Mouse (Mus musculus): ENCODE data around the gene Dcxr. TPM values are rescaled to one million over a fixed set of nuclear protein-coding genes. Genes with fewer than 3 reads are reported as not detected.

Dcxr gene
- polyA plus RNA-seq, 1 experiment from 2014 or later, result 9.0 TPM

DNA sequence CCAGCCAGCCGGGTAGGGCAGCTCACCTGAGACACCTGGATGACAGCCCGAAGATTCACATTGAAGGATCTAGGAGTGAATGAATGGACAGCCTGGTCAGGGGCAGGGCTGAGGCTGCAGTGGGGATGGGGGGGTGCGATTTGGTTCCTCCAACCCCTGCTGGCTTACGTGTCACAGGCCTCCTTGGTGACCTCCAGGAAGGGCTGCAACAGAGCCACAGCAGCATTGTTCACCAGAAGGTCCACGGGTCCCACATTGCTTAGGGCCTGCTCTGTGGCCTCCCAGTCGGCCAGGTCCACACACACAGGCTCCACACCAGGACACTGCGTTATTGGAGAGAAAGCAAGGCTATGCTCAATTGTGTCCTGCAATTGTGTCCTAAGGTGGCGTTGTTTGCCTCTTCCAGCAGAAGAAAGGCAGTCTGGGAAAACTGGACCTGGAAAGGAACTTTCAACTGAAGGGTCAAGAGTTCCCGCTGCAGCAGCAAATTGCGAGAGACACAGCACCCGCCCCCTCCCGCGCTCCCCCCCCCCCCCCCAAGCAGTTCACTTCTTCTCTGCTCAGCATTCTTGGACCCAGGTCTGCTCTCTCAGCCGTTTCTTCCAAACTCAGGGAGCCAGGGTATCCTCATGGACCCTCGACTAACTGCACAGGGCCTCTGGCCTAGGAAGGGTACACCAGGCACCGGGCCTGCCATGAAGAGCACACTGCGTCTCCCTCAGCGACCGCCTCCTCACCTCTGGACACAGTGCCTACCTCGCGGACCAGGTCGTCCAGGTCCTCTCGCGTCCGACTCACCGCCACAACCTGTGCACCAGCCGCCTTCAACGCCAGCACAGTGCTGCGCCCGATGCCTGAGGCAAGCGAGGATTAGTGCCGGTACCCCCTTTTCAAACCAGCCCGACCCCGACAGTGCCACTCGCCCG is 575 bp downstream of the Dcxr start:
- Histone ChIP-seq H3K9me3 (no peaks in the 10 kb centered on the region), H3K36me3 (no peaks in the 10 kb centered on the region), H3K27me3 (no peaks in the 10 kb centered on the region), H3K9ac (replicated peaks) (peak overlapping the region; percentile 59), H3K4me2 (replicated peaks) (peak overlapping the region; percentile 76), H3K4me3 (peak overlapping the region; percentile 56), H3K4me1 (peaks cover 19% of the 10 kb centered on the region), H3K27ac (replicated peaks) (no peak overlapping the region)
- peak; percentile 42 for ATAC-seq (replicated peaks)
- WGBS, result 21% methylated on average over 36 of the region's 36 CpGs

DNA sequence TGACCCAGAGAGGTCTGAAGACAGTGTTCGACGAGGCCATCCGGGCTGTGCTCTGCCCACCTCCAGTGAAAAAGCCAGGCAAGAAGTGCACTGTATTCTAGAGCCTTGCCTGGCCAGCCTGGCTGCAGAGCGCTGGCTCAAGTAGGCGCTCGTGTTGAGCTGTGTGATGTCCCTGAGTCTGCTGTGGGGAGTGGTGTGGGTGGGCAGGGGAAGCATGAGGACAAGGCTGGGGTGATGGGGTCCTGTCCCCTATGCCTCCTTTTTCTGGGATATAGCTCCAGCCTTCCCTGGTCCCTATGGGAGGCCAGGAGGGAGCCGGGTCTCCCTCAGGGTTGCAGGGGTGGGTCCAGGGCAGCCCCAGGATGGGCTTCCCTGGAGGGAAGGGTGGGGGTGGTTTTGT is 3.6 kb downstream of the Dcxr start:
- no peak overlapping the region for H3K9ac ChIP-seq (replicated peaks)
- peaks cover 9% of the 10 kb centered on the region; the same call in 1 of the 2 replicates for H3K36me3 ChIP-seq
- peaks cover 28% of the 10 kb centered on the region for H3K4me1 ChIP-seq
- H3K4me3 ChIP-seq, result no peak overlapping the region
- no peak overlapping the region for H3K4me2 ChIP-seq (replicated peaks)
- no peak for ATAC-seq (replicated peaks)
- no peaks in the 10 kb centered on the region for H3K27me3 ChIP-seq
- WGBS, result 82% methylated on average over 7 of the region's 7 CpGs
- no peaks in the 10 kb centered on the region for H3K9me3 ChIP-seq
- no peak overlapping the region for H3K27ac ChIP-seq (replicated peaks)

DNA sequence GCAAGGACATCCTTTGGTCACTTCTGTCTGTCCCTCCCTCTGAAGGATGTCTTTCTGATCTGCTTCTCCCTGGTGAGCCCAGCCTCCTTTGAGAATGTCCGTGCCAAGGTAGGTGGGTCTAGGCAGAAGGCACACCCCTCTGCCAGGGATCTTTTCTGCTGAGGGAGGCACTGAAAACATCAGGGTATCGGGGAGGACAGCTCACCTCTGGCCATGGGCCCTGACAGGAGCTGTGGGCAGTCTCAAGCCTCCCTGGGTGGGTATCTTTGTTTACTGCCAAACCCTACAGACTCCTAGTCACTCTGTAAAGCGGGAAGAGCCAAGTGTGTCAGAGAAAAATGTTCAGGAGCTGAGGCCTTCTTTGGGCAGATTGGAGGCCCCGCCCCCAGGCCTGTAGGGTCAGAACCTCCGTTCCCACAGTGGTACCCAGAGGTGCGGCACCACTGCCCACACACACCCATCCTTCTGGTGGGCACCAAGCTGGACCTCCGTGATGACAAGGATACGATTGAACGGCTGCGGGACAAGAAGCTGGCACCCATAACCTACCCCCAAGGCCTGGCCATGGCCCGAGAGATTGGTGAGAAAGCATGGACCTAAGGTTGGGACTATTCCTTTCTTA is 4.2 kb downstream of the Dcxr start:
- Histone ChIP-seq H3K9me3 (no peaks in the 10 kb centered on the region), H3K27me3 (no peaks in the 10 kb centered on the region), H3K4me1 (peaks cover 28% of the 10 kb centered on the region), H3K4me3 (peak overlapping the region; percentile 52; the same call in 1 of the 2 replicates), H3K4me2 (replicated peaks) (peak overlapping the region; percentile 96; the same call in 1 of the 2 replicates), H3K36me3 (peaks cover 15% of the 10 kb centered on the region), H3K9ac (replicated peaks) (no peak overlapping the region), H3K27ac (replicated peaks) (no peak overlapping the region)
- WGBS, result 86% methylated on average over 11 of the region's 11 CpGs
- no peak for ATAC-seq (replicated peaks)

DNA sequence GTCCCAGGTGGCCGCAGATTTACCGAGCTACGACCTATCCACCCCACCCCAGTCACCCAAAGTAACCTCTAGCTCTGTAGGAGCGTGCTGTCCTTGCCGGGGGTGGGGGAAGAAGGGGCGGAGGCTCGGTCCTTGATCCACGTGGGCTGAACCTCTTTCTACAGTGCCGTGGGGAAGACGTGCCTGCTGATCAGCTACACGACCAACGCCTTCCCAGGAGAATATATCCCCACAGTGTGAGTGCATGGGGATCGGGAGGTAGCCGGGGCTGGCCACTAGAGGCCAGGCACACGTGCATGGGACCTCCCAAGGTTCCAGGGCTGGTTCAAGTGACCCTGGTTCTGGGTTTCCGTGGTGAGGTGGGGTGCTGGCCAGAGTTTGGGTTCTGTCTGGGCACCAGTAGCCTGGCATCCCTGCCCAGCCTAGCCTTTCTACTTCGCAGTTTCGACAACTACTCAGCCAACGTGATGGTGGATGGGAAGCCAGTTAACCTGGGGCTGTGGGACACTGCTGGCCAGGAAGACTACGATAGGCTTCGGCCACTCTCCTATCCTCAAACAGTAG is 4.9 kb downstream of the Dcxr start:
- H3K36me3 ChIP-seq, result peaks cover 19% of the 10 kb centered on the region
- no peak overlapping the region for H3K27ac ChIP-seq (replicated peaks)
- H3K4me3 ChIP-seq, result peak overlapping the region; percentile 52
- peak overlapping the region; percentile 71 for H3K9ac ChIP-seq (replicated peaks)
- WGBS, result 20% methylated on average over 21 of the region's 21 CpGs
- peak overlapping the region; percentile 96 for H3K4me2 ChIP-seq (replicated peaks)
- peaks cover 28% of the 10 kb centered on the region for H3K4me1 ChIP-seq
- ATAC-seq (replicated peaks), result peak; percentile 4; the same call in 1 of the 2 replicates
- no peaks in the 10 kb centered on the region for H3K9me3 ChIP-seq
- H3K27me3 ChIP-seq, result no peaks in the 10 kb centered on the region

DNA sequence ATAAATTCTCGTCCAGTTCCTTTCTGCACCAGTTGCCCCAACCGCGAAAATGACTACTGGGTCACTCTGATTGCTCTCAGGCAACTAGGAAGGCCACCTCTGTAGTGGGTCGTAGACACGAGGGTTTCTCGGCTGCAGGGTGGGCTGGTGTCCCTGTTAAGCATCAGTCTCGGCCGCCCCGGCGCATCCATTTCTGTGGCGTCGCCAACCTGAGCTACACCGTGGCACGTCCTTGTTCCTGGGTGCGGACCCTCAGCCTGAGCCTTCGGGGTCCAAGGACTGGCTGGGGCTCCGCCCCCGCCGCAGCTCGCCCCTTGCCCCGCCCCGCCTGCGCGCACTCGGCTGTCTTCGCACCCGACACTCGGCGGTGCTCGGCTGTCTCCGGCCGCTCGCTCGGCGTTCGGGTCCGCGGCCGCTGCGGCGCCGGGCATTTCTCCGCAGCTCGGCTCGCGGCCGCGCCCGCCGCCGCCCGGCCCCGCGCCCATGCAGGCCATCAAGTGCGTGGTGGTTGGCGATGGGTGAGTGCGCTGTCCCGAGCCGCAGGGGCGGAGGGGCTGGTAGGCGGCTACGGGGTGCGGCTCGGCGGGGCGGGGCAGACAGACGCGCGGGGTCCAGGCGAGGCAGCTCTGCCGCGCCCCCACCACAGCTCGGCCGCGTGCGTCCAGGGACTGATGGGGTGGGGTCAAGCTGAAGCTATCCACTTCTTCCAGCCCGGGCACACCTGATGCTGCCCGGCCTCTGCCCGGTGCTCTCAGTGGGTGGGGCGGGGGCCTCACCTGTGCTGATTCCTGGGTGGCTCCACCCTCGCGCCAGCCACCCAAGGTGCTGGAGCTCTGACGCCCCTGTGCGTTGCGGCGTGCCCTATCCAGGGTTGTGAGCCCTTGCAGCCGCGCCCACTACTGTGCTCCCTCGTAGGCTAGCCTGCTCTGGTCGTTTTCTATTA is 5.7 kb downstream of the Dcxr start, which contains the start of gene Rac3:
Rac3 (plus strand) TSS at position 347 of the 943 bp plus-strand sequence.
- H3K36me3 ChIP-seq, result peaks cover 24% of the 10 kb centered on the region

DNA sequence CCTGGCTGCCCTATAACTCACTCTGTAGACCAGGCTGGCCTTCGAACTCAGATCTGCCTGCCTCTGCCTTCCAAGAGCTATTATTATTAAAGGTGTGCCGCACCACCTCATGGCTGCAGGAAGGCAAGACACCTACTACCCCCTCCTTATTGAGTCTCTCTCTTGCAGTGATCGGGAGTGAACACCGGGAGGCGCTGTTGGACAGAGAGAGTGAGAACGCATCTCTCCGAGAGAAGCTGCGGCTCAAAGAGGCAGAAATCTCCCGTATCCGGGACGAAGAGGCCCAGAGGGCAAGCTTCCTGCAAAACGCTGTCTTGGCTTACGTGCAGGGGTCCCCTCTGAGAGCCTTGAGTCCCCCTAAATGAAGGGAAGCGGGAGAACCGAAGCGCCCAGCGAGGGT is 6.6 kb downstream of the Dcxr start:
- peaks cover 25% of the 10 kb centered on the region for H3K4me1 ChIP-seq
- no peaks in the 10 kb centered on the region for H3K27me3 ChIP-seq
- peaks cover 24% of the 10 kb centered on the region for H3K36me3 ChIP-seq
- peak overlapping the region; percentile 71 for H3K9ac ChIP-seq (replicated peaks)
- peak overlapping the region; percentile 52 for H3K4me3 ChIP-seq
- peak; percentile 20; the same call in 1 of the 2 replicates for ATAC-seq (replicated peaks)
- H3K4me2 ChIP-seq (replicated peaks), result peak overlapping the region; percentile 96
- H3K27ac ChIP-seq (replicated peaks), result peak overlapping the region; percentile 8; the same call in 1 of the 2 replicates
- H3K9me3 ChIP-seq, result no peaks in the 10 kb centered on the region
- 10% methylated on average over 17 of the region's 17 CpGs for WGBS

More for the DNA sequence above, 5.7 kb downstream of the Dcxr start, which contains the start of gene Rac3:
- H3K4me3 ChIP-seq, result peak within 1 kb of the TSS; percentile 52
- H3K4me2 ChIP-seq (replicated peaks), result peak within 1 kb of the TSS; percentile 96
- no peaks in the 10 kb centered on the region for H3K9me3 ChIP-seq
- peak; percentile 88 for ATAC-seq (replicated peaks)
- WGBS, result under 1% methylated on average over 89 of the region's 90 CpGs
- no peaks in the 10 kb centered on the region for H3K27me3 ChIP-seq
- H3K27ac ChIP-seq (replicated peaks), result peak within 1 kb of the TSS; percentile 8; the same call in 1 of the 2 replicates
- H3K4me1 ChIP-seq, result peaks cover 21% of the 10 kb centered on the region
- peak within 1 kb of the TSS; percentile 71 for H3K9ac ChIP-seq (replicated peaks)

DNA sequence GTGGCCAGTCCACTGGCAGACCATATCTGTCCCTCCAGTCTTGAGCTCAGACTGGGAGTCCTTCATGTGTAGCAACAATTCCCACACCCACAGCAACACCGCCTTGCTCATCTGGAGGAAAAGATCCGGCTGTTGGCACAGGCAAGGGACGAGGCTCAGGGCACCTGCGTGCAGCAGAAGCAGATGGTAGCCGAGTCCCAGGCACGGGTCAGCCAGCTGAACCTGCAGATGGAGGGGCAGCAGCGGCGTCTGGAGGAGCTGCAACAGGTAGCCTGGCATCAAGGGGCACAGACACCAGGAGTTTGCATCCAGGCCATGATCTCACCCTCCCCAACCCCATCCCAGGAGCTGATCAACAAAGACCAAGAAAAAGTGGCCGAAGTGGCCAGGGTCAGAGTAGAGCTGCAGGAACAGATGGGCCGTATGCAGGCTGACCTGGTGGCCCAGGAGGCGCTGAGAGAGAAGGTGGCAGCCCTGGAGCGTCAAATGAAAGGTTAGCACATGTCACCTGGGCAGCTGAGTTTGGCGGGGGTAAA is 7.2 kb downstream of the Dcxr start:
- ATAC-seq (replicated peaks), result no peak
- Histone ChIP-seq H3K4me1 (peaks cover 30% of the 10 kb centered on the region), H3K4me2 (replicated peaks) (0 out of 2 replicates have a peak overlapping the region, but pooled peaks have one; percentile 96), H3K9ac (replicated peaks) (no peak overlapping the region), H3K27me3 (no peaks in the 10 kb centered on the region), H3K36me3 (peaks cover 24% of the 10 kb centered on the region), H3K27ac (replicated peaks) (no peak overlapping the region), H3K4me3 (no peak overlapping the region), H3K9me3 (no peaks in the 10 kb centered on the region)
- 87% methylated on average over 13 of the region's 13 CpGs for WGBS

DNA sequence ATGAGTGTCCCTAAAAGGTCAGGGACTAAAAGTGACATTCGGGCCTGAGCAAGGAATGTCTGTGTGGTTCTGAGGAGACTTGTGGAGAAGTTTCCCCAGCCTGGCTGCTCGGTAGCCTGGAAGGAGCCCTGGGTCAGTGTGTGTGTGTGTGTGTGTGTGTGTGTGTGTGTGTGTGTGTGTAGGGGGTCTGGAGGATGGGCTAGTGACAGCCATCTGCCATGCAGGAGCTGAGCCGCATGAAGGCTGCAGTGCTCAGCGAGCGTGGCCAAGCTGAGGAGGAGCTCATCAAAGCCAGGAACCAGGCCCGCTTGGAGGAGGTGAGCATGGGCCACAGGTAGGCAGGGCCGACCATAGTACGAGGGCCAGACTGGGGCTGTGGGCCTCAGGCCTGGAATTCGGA is 7.8 kb downstream of the Dcxr start:
- H3K9ac ChIP-seq (replicated peaks), result no peak overlapping the region
- H3K9me3 ChIP-seq, result no peaks in the 10 kb centered on the region
- H3K27me3 ChIP-seq, result no peaks in the 10 kb centered on the region
- no peak overlapping the region for H3K27ac ChIP-seq (replicated peaks)
- no peak overlapping the region for H3K4me3 ChIP-seq
- H3K4me2 ChIP-seq (replicated peaks), result no peak overlapping the region
- H3K36me3 ChIP-seq, result peaks cover 24% of the 10 kb centered on the region
- peaks cover 37% of the 10 kb centered on the region for H3K4me1 ChIP-seq
- WGBS, result 91% methylated on average over 9 of the region's 9 CpGs
- ATAC-seq (replicated peaks), result no peak

DNA sequence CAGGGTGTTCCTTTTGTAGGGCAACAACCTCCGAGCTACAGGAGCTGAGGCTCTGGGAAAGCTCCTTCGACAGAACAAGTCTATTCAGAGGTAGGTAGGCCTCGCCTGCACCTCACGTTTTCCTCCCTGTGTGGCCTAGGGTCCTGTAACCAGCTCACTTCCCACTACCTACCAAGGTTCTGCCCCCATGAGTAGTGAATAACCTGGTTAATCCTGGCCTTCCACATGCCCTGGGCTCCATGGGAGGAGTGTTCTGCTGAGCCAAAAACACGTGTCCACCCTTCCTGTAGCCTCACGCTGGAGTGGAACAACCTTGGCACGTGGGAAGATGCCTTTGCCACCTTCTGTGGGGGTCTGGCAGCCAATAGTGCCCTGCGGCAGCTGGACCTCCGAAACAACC is 11.9 kb downstream of the Dcxr start:
- no peak for ATAC-seq (replicated peaks)
- H3K27me3 ChIP-seq, result no peaks in the 10 kb centered on the region
- H3K9ac ChIP-seq (replicated peaks), result peak overlapping the region; percentile 71; the same call in 1 of the 2 replicates
- H3K27ac ChIP-seq (replicated peaks), result no peak overlapping the region
- WGBS, result 91% methylated on average over 9 of the region's 9 CpGs
- H3K4me2 ChIP-seq (replicated peaks), result peak overlapping the region; percentile 79; the same call in 1 of the 2 replicates
- no peaks in the 10 kb centered on the region for H3K9me3 ChIP-seq
- peaks cover 30% of the 10 kb centered on the region for H3K4me1 ChIP-seq
- peaks cover 30% of the 10 kb centered on the region for H3K36me3 ChIP-seq
- H3K4me3 ChIP-seq, result no peak overlapping the region

DNA sequence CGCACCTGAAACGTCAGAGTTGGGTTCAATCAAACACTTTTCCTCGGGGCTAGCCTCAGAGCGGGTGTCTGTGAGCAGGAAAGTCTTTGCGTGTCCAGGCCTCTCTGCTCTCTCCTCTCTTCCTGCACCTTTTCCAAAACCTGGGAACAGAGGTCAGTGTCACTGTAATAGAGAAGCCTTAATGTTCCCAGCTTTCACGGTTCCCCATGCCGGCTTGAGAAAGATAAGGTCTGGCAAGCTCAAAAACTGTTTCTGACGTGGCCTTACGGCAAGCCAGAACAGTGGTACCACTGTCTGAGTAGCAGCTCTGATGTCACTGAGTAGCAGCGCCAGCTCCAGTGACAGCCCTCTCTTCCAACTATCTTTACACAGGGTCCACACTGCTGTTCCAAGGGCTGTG is 12.5 kb downstream of the Dcxr start:
- Histone ChIP-seq H3K9me3 (no peaks in the 10 kb centered on the region), H3K4me1 (peaks cover 30% of the 10 kb centered on the region), H3K4me2 (replicated peaks) (peak overlapping the region; percentile 79), H3K4me3 (peak overlapping the region; percentile 64), H3K36me3 (peaks cover 29% of the 10 kb centered on the region), H3K9ac (replicated peaks) (peak overlapping the region; percentile 71), H3K27ac (replicated peaks) (no peak overlapping the region), H3K27me3 (no peaks in the 10 kb centered on the region)
- 65% methylated on average over 10 of the region's 10 CpGs for WGBS
- ATAC-seq (replicated peaks), result no peak

Measured in forebrain, embryonic 15.5 days (tissue).